Mouse (Mus musculus): ENCODE results near the gene Gm44973.

GRCm38 (mm10) chr7:5057381-5057780 lies 42.1 kb downstream of the Gm44973 start:
- TF ChIP-seq POLR2A (IDR thresholded peaks at IDR 0.05; ENCODE audit: insufficient read depth, low read depth, low read length) (no peak), CTCF (IDR thresholded peaks at IDR 0.05) (no peak), EP300 (IDR thresholded peaks at IDR 0.05; ENCODE audit: insufficient read depth, low read depth, low read length) (no peak)
